ENCODE assay signal across 8 mouse cellular contexts in genomic region chr1:180974126-180974746, GRCm38 (mm10). TPM values are rescaled to one million over a fixed set of nuclear protein-coding genes. Genes with fewer than 3 reads are reported as not detected.
DNase-seq lines count a peak whose midpoint lies in the region; ATAC-seq and TF ChIP-seq lines count a peak whose summit lies in the region.

No protein-coding gene starts in this region.

- intact Hi-C loops in left cerebral cortex, postnatal 36 days (cut with DNase I): loop anchor here (2.0 kb wide), 1 partner anchor 73 kb away; no protein-coding TSS in a partner anchor

- H3K27me3 ChIP-seq in forebrain, embryonic 16.5 days (replicated peaks; ENCODE audit: control insufficient read depth, insufficient read depth, low read length): no peaks in the 10 kb centered on the region
- no peaks in the 10 kb centered on the region for H3K27me3 ChIP-seq in kidney, embryonic 16.5 days (ENCODE audit: insufficient read depth, low read length)
- H3K27me3 ChIP-seq in lung, embryonic 16.5 days (ENCODE audit: control insufficient read depth, insufficient read depth, low read depth, low read length): no peaks in the 10 kb centered on the region
- no peaks in the 10 kb centered on the region for H3K27me3 ChIP-seq in small intestine, adult 2 months (ENCODE audit: control insufficient read depth, insufficient read depth, low read length)

- peaks cover 13% of the 10 kb centered on the region for H3K4me1 ChIP-seq in bone marrow macrophage, adult 2 months (ENCODE audit: control insufficient read depth, insufficient read depth, low read length)
- no peaks in the 10 kb centered on the region for H3K4me1 ChIP-seq in forebrain, embryonic 16.5 days (replicated peaks; ENCODE audit: control insufficient read depth, insufficient read depth, low read length)
- no peaks in the 10 kb centered on the region for H3K4me1 ChIP-seq in kidney, embryonic 16.5 days (ENCODE audit: insufficient read depth, low read length)
- H3K4me1 ChIP-seq in lung, embryonic 16.5 days (replicated peaks; ENCODE audit: control insufficient read depth, insufficient read depth, low read length): no peaks in the 10 kb centered on the region; the same call in 1 of the 2 replicates
- no peaks in the 10 kb centered on the region for H3K4me1 ChIP-seq in small intestine, adult 2 months (ENCODE audit: control insufficient read depth, insufficient read depth, insufficient read length, low read length)

- H3K9me3 ChIP-seq in forebrain, embryonic 16.5 days (ENCODE audit: control insufficient read depth, low read length): no peaks in the 10 kb centered on the region
- no peaks in the 10 kb centered on the region for H3K9me3 ChIP-seq in kidney, embryonic 16.5 days (ENCODE audit: low read length)
- no peaks in the 10 kb centered on the region for H3K9me3 ChIP-seq in lung, embryonic 16.5 days (ENCODE audit: control insufficient read depth, low read length)

- no peaks in the 10 kb centered on the region for H3K36me3 ChIP-seq in forebrain, embryonic 16.5 days (ENCODE audit: control insufficient read depth, insufficient read depth)
- H3K36me3 ChIP-seq in kidney, embryonic 16.5 days (ENCODE audit: insufficient read depth, low read length): no peaks in the 10 kb centered on the region
- no peaks in the 10 kb centered on the region for H3K36me3 ChIP-seq in lung, embryonic 16.5 days (ENCODE audit: control insufficient read depth, insufficient read depth, low read length)
- H3K36me3 ChIP-seq in small intestine, adult 2 months (ENCODE audit: control insufficient read depth, insufficient read depth, low read length): peaks cover 19% of the 10 kb centered on the region

- H3K4me3 ChIP-seq in bone marrow macrophage, adult 2 months (ENCODE audit: insufficient read depth, low read length): no peak overlapping the region
- no peak overlapping the region for H3K4me3 ChIP-seq in forebrain, embryonic 16.5 days (replicated peaks; ENCODE audit: low read length)
- no peak overlapping the region for H3K4me3 ChIP-seq in kidney, embryonic 16.5 days (ENCODE audit: low read length)
- no peak overlapping the region for H3K4me3 ChIP-seq in lung, embryonic 16.5 days (ENCODE audit: low read length)
- H3K4me3 ChIP-seq in small intestine, adult 2 months (ENCODE audit: low read depth, low read length): no peak overlapping the region

- TF ChIP-seq POLR2A in bone marrow macrophage, adult 2 months (IDR thresholded peaks at IDR 0.05; ENCODE audit: borderline replicate concordance, low read depth, low read length): no peak
- no peak for TF ChIP-seq POLR2A in small intestine, adult 2 months (IDR thresholded peaks at IDR 0.05; ENCODE audit: low read depth, low read length)

- no peak overlapping the region for H3K4me2 ChIP-seq in forebrain, embryonic 16.5 days (ENCODE audit: low read length)
- H3K4me2 ChIP-seq in kidney, embryonic 16.5 days (replicated peaks; ENCODE audit: low read depth, low read length): no peak overlapping the region
- H3K4me2 ChIP-seq in lung, embryonic 16.5 days (ENCODE audit: low read depth, low read length): no peak overlapping the region

- peak; percentile 15 to 25 for DNase-seq in left cerebral cortex, adult 18-20 months (ENCODE audit: low spot score in 2 of 2)
- DNase-seq in left cerebral cortex, postnatal 36 days (ENCODE audit: low spot score in 2 of 2): no peak
- DNase-seq in frontal cortex, postnatal 14 days (ENCODE audit: low spot score in 2 of 2): no peak

- no peak overlapping the region for H3K9ac ChIP-seq in forebrain, embryonic 16.5 days (replicated peaks; ENCODE audit: low read depth, low read length)
- H3K9ac ChIP-seq in kidney, embryonic 16.5 days (replicated peaks; ENCODE audit: low read length): no peak overlapping the region
- H3K9ac ChIP-seq in lung, embryonic 16.5 days (ENCODE audit: low read length): no peak overlapping the region

- peak overlapping the region; percentile 13 for H3K27ac ChIP-seq in bone marrow macrophage, adult 2 months (ENCODE audit: insufficient read depth, low read depth, low read length)
- H3K27ac ChIP-seq in forebrain, embryonic 16.5 days (ENCODE audit: low read length): no peak overlapping the region
- H3K27ac ChIP-seq in kidney, embryonic 16.5 days (ENCODE audit: low read length): no peak overlapping the region
- no peak overlapping the region for H3K27ac ChIP-seq in lung, embryonic 16.5 days (ENCODE audit: low read length)
- no peak overlapping the region for H3K27ac ChIP-seq in small intestine, adult 2 months (ENCODE audit: insufficient read depth, low read depth, low read length)

- TF ChIP-seq CTCF in bone marrow macrophage, adult 2 months (IDR thresholded peaks at IDR 0.05; ENCODE audit: low read depth, low read length): peak; percentile 72
- peak; percentile 75; the same call in 1 of the 2 replicates for TF ChIP-seq CTCF in small intestine, adult 2 months (IDR thresholded peaks at IDR 0.05; ENCODE audit: extremely low read depth, insufficient read length, insufficient replicate concordance, low read depth, low read length)

- WGBS in forebrain, embryonic 16.5 days: 56% methylated on average over 14 of the region's 14 CpGs
- WGBS in kidney, embryonic 16.5 days: 62% methylated on average over 14 of the region's 14 CpGs
- WGBS in lung, embryonic 16.5 days: 51% methylated on average over 14 of the region's 14 CpGs
- 66% methylated on average over 14 of the region's 14 CpGs for WGBS in small intestine, adult 2 months

- ATAC-seq in forebrain, embryonic 16.5 days: peak; percentile 71; the same call in 1 of the 2 replicates
- peak; percentile 52 for ATAC-seq in kidney, embryonic 16.5 days (ENCODE audit: low FRiP score, low TSS enrichment)
- peak; percentile 67 for ATAC-seq in lung, embryonic 16.5 days (ENCODE audit: low read depth)

RNA-seq across cellular contexts. Expression of gene Tmem63a, which starts 32.1 kb away (rescaled TPM):
- total RNA-seq in left cerebral cortex, adult 18-20 months (2021): 10 to 100 TPM; 15.5 to 19.4 TPM
- 10 to 100 TPM; 13.8 to 20.6 TPM for total RNA-seq in left cerebral cortex, postnatal 36 days (2021)
- polyA plus RNA-seq in bone marrow macrophage, adult 2 months (2012; ENCODE audit: insufficient read depth, insufficient read length, missing spikeins): 23.4 and 23.9 TPM in 2 replicates
- polyA plus RNA-seq in forebrain, embryonic 16.5 days (2015; fragmentation: Nextera tagmentation; extraction: Ambion mirVana): 1.3 and 2.0 TPM in 2 replicates
- 11.8 and 13.1 TPM in 2 replicates for polyA plus RNA-seq in kidney, embryonic 16.5 days (2015; fragmentation: Nextera tagmentation; extraction: Ambion mirVana)
- 15.8 and 16.4 TPM in 2 replicates for polyA plus RNA-seq in lung, embryonic 16.5 days (2015; fragmentation: Nextera tagmentation; extraction: Ambion mirVana)
- polyA plus RNA-seq in small intestine, adult 2 months (2012; rRNA removed): 23.5 and 31.9 TPM in 2 replicates

RNA-seq across cellular contexts. Expression of gene Lefty1, which starts 39.4 kb away (rescaled TPM):
- total RNA-seq in left cerebral cortex, adult 18-20 months (2021): under 1 TPM; 0.21 to 0.91 TPM
- total RNA-seq in left cerebral cortex, postnatal 36 days (2021): under 1 TPM in 1 of 2 experiments, not detected in 1; 0.20 TPM
- polyA plus RNA-seq in bone marrow macrophage, adult 2 months (2012; ENCODE audit: insufficient read depth, insufficient read length, missing spikeins): not detected in 2 replicates
- polyA plus RNA-seq in forebrain, embryonic 16.5 days (2015; fragmentation: Nextera tagmentation; extraction: Ambion mirVana): 0.30 and 0.39 TPM in 2 replicates
- polyA plus RNA-seq in kidney, embryonic 16.5 days (2015; fragmentation: Nextera tagmentation; extraction: Ambion mirVana): 1.2 TPM in 2 replicates
- 1.5 and 1.6 TPM in 2 replicates for polyA plus RNA-seq in lung, embryonic 16.5 days (2015; fragmentation: Nextera tagmentation; extraction: Ambion mirVana)
- 6.3 and 7.1 TPM in 2 replicates for polyA plus RNA-seq in small intestine, adult 2 months (2012; rRNA removed)

RNA-seq across cellular contexts. Expression of gene Ephx1, which starts 46.5 kb away (rescaled TPM):
- total RNA-seq in left cerebral cortex, adult 18-20 months (2021): 10 to 100 TPM; 27.6 to 30.8 TPM
- total RNA-seq in left cerebral cortex, postnatal 36 days (2021): 10 to 100 TPM; 30.2 to 31.6 TPM
- 40.7 and 45.8 TPM in 2 replicates for polyA plus RNA-seq in bone marrow macrophage, adult 2 months (2012; ENCODE audit: insufficient read depth, insufficient read length, missing spikeins)
- polyA plus RNA-seq in forebrain, embryonic 16.5 days (2015; fragmentation: Nextera tagmentation; extraction: Ambion mirVana): 5.5 and 6.6 TPM in 2 replicates
- 7.1 and 8.3 TPM in 2 replicates for polyA plus RNA-seq in kidney, embryonic 16.5 days (2015; fragmentation: Nextera tagmentation; extraction: Ambion mirVana)
- 11.8 and 12.8 TPM in 2 replicates for polyA plus RNA-seq in lung, embryonic 16.5 days (2015; fragmentation: Nextera tagmentation; extraction: Ambion mirVana)
- polyA plus RNA-seq in small intestine, adult 2 months (2012; rRNA removed): 10.0 and 10.6 TPM in 2 replicates

Comparison
In these comparisons a context has a peak if more than half of its experiments do, and no peak if none do; other contexts are left out.
1. DNase-seq: peak in left cerebral cortex, adult 18-20 months (2 of 2); none in left cerebral cortex, postnatal 36 days (0 of 2) and frontal cortex, postnatal 14 days (0 of 2).
2. Peak in every context shown above with its lines, with median percentiles within 50 percentile points of each other: ATAC-seq.